Mouse (Mus musculus) intestine, postnatal 0 days (tissue): ENCODE data around the gene Gldc. TPM values are rescaled to one million over a fixed set of nuclear protein-coding genes. Genes with fewer than 3 reads are reported as not detected.

Experiments
- ATAC-seq: fragments of 200-750 bp; cut with Nextera tagmentation; 2 replicates; pipeline ENCODE4 v1.8.0; 2017; ENCODE audit warnings: mild to moderate bottlenecking, moderate TSS enrichment, moderate library complexity
- H3K27ac ChIP-seq: fragments of 300-500 bp; sonication (generic); 2 replicates; pipeline ENCODE4 v1.5.1; 2014; ENCODE audit warnings: mild to moderate bottlenecking, low read depth, low read length, moderate library complexity
- H3K27me3 ChIP-seq: fragments of 300-500 bp; sonication (generic); replicated peaks from 2 replicates; pipeline ENCODE4 v1.6.1; 2014; ENCODE audit warnings: low read length, mixed read lengths; ENCODE audit not compliant: control insufficient read depth, insufficient read depth
- H3K36me3 ChIP-seq: fragments of 300-500 bp; sonication (generic); 2 replicates; pipeline ENCODE4 v1.6.1; 2014; ENCODE audit warnings: mild to moderate bottlenecking, moderate library complexity; ENCODE audit not compliant: control insufficient read depth, insufficient read depth
- H3K4me1 ChIP-seq: fragments of 300-500 bp; sonication (generic); replicated peaks from 2 replicates; pipeline ENCODE4 v1.6.1; 2014; ENCODE audit warnings: antibody characterized with exemption, low read length, mixed read lengths; ENCODE audit not compliant: control insufficient read depth, insufficient read depth
- H3K4me2 ChIP-seq: fragments of 300-500 bp; sonication (generic); replicated peaks from 2 replicates; pipeline ENCODE4 v1.6.1; 2014; ENCODE audit warnings: low read depth, mild to moderate bottlenecking, moderate library complexity
- H3K4me3 ChIP-seq: fragments of 300-500 bp; sonication (generic); 2 replicates; pipeline ENCODE4 v1.5.1; 2014; ENCODE audit warnings: low read depth, low read length
- H3K9ac ChIP-seq: fragments of 300-500 bp; sonication (generic); 2 replicates; pipeline ENCODE4 v1.6.1; 2014; ENCODE audit warnings: mild to moderate bottlenecking, low read depth, low read length
- H3K9me3 ChIP-seq: fragments of 300-500 bp; sonication (generic); 2 replicates; pipeline ENCODE4 v1.6.1; 2016; ENCODE audit warnings: mixed run types; ENCODE audit not compliant: control insufficient read depth
- CTCF ChIP-seq: sonication (generic); IDR thresholded peaks from 2 replicates; pipeline ENCODE4 v1.5.1; 2016; ENCODE audit warnings: low read depth, mild to moderate bottlenecking, control low read depth, antibody characterized with exemption, moderate library complexity
- WGBS: fragments of 180-500 bp; shearing (Covaris S2); extraction: QIAGEN DNeasy Blood & Tissue Kit; methylation state at CpG from one replicate; pipeline ENCODE4 v1.1.7; 2014; 5-methylcytosine and 5-hydroxymethylcytosine counted together
- polyA plus RNA-seq: library from polyadenylated mRNA; unstranded; fragments of >200 nt; fragmentation: Nextera tagmentation; extraction: Ambion mirVana; gene quantifications from 2 replicates; pipeline ENCODE4 v1.2.1, GENCODE M21; 2015

The Gldc gene
- polyA plus RNA-seq, 1 experiment from 2014 or later = 0.44 TPM

- H3K4me1 ChIP-seq = no peaks in the 10 kb centered on the region
- H3K36me3 ChIP-seq = no peaks in the 10 kb centered on the region
- H3K9me3 ChIP-seq = no peaks in the 10 kb centered on the region
- no peak overlapping the region for H3K9ac ChIP-seq
- no peak for TF ChIP-seq CTCF
- ATAC-seq = no peak
- H3K27ac ChIP-seq = no peak overlapping the region
- H3K27me3 ChIP-seq = no peaks in the 10 kb centered on the region
- H3K4me2 ChIP-seq = no peak overlapping the region
- H3K4me3 ChIP-seq = no peak overlapping the region
- WGBS = 80% methylated on average over 6 of the region's 6 CpGs
These were observed 72.6 kb downstream of the Gldc start for GRCm38 (mm10) chr19:30102620-30103019.

GRCm38 (mm10) chr19:30100571-30100970 is 74.7 kb downstream of the Gldc start:
- H3K4me3 ChIP-seq = no peak overlapping the region
- no peak overlapping the region for H3K27ac ChIP-seq
- WGBS = 92% methylated on average over 12 of the region's 12 CpGs
- no peaks in the 10 kb centered on the region for H3K27me3 ChIP-seq
- no peak for ATAC-seq
- H3K36me3 ChIP-seq = peaks cover 14% of the 10 kb centered on the region; the same call in 1 of the 2 replicates
- no peak overlapping the region for H3K9ac ChIP-seq
- H3K9me3 ChIP-seq = no peaks in the 10 kb centered on the region
- H3K4me1 ChIP-seq = no peaks in the 10 kb centered on the region
- H3K4me2 ChIP-seq = no peak overlapping the region
- TF ChIP-seq CTCF = no peak

- Histone ChIP-seq H3K36me3 (peaks cover 42% of the 10 kb centered on the region), H3K9ac (no peak overlapping the region), H3K9me3 (no peaks in the 10 kb centered on the region), H3K4me2 (no peak overlapping the region), H3K27ac (no peak overlapping the region), H3K4me3 (no peak overlapping the region), H3K4me1 (no peaks in the 10 kb centered on the region), H3K27me3 (no peaks in the 10 kb centered on the region)
- 90% methylated on average over 4 of the region's 4 CpGs for WGBS
- ATAC-seq = no peak
- no peak for TF ChIP-seq CTCF
These were observed 78.2 kb downstream of the Gldc start for GRCm38 (mm10) chr19:30097039-30097438.

GRCm38 (mm10) chr19:30096186-30096585 is 79.0 kb downstream of the Gldc start:
- Histone ChIP-seq H3K9me3 (no peaks in the 10 kb centered on the region), H3K27me3 (no peaks in the 10 kb centered on the region), H3K4me2 (no peak overlapping the region), H3K4me1 (no peaks in the 10 kb centered on the region), H3K36me3 (peaks cover 50% of the 10 kb centered on the region), H3K27ac (no peak overlapping the region), H3K4me3 (no peak overlapping the region), H3K9ac (no peak overlapping the region)
- peak; percentile 43; the same call in 1 of the 2 replicates for ATAC-seq
- TF ChIP-seq CTCF = no peak
- WGBS = 71% methylated on average over 3 of the region's 3 CpGs

GRCm38 (mm10) chr19:30091644-30092295 is 83.5 kb downstream of the Gldc start:
- Histone ChIP-seq H3K4me1 (no peaks in the 10 kb centered on the region), H3K4me2 (no peak overlapping the region), H3K9me3 (no peaks in the 10 kb centered on the region), H3K27me3 (no peaks in the 10 kb centered on the region), H3K27ac (no peak overlapping the region), H3K4me3 (no peak overlapping the region), H3K9ac (no peak overlapping the region), H3K36me3 (peaks cover 78% of the 10 kb centered on the region)
- no peak for ATAC-seq
- 94% methylated on average over 12 of the region's 12 CpGs for WGBS
- no peak for TF ChIP-seq CTCF

GRCm38 (mm10) chr19:30090163-30090562 is 85.1 kb downstream of the Gldc start:
- WGBS = 88% methylated on average over 6 of the region's 6 CpGs
- Histone ChIP-seq H3K27ac (no peak overlapping the region), H3K9me3 (no peaks in the 10 kb centered on the region), H3K9ac (no peak overlapping the region), H3K4me2 (no peak overlapping the region), H3K4me1 (no peaks in the 10 kb centered on the region), H3K36me3 (peaks cover 74% of the 10 kb centered on the region), H3K4me3 (no peak overlapping the region), H3K27me3 (no peaks in the 10 kb centered on the region)
- no peak for TF ChIP-seq CTCF
- no peak for ATAC-seq
